Mouse (Mus musculus) ES-Bruce4 (cell line): ENCODE data around the gene Pdap1.
"Not testable (repeated sequence)": the region's sequence is repeated elsewhere in the genome, so short reads cannot be mapped to it uniquely, and the experiment has no call there.

Experiments
- CTCF ChIP-seq: IDR thresholded peaks from one replicate; pipeline ENCODE4 v1.8.1; 2011; ENCODE audit warnings: low read depth, low read length
- EP300 ChIP-seq: IDR thresholded peaks from 2 replicates; pipeline ENCODE4 v1.6.1; 2011; ENCODE audit warnings: low read depth, low read length; ENCODE audit not compliant: insufficient read depth
- POLR2A ChIP-seq: IDR thresholded peaks from one replicate; pipeline ENCODE4 v1.8.1; 2011; ENCODE audit warnings: low read length; ENCODE audit not compliant: insufficient read depth

- TF ChIP-seq EP300, CTCF, POLR2A: not testable (repeated sequence)
Observed at GRCm38 (mm10) chr5:145129773-145130172, 10.3 kb downstream of the Pdap1 start.
